Mouse (Mus musculus): ENCODE measurements around the gene Scaf4. TPM values are rescaled to one million over a fixed set of nuclear protein-coding genes. Genes with fewer than 3 reads are reported as not detected.

Gene Scaf4
- polyA plus RNA-seq (2015; fragmentation: Nextera tagmentation; extraction: Ambion mirVana) = 9.8 and 13.0 TPM in 2 replicates

DNA sequence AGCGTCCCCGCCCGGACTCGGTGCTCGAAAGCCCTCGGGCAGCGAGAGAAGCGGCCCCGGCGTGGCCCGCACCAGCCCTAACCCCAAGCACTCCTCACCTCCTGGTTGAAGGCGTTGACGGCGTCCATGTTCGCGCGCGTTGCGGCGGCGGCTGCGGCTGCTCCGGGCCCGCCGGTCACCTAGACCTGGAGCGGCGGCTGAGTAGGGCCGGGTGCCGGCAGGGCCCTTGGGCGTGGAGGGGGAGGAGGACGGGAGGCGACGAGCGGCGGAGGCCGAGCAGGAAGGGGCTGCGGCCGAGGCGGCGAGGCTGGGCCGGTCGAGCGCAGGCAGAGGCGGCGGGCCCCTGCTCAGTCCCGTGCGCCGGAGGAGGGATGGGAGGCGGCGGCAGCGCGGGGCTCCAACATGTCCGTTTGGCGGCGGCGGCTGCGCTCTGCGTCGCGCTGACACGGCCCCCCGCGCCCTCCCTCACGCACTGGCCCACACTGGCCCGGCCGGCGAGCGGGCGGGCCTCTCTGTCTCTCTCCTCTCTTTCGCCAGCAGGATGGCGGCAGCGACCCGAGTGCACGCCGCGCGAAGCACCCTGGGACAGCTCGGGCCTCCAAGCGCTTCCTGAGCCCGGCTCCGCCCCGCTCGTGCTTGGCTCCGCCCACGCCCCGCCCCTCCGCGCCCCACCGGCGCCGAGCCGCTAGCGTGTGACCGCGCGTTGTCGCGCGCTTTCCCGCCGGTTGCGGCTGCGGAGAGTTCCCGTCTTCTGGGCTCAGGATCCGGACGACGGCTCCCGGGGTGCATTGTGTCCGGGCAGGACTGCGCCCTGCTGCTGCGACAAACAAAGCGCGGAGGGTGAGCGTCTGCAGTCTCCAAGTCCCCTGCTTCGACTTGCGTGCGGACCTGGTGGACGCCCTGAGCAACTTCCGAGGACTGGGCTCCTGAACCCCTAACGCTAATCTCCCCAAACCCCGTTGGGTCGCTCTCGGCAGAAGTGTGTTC lies at the start of gene Scaf4:
Scaf4 (minus strand) TSS at position 599 of the 987 bp plus-strand sequence.
- peak; percentile 92 for DNase-seq
- no peaks in the 10 kb centered on the region for H3K27me3 ChIP-seq
- H3K9ac ChIP-seq = peak within 1 kb of the TSS; percentile 98
- H3K4me3 ChIP-seq (replicated peaks) = peak within 1 kb of the TSS; percentile 99
- peak within 1 kb of the TSS; percentile 96 for H3K4me2 ChIP-seq
- H3K36me3 ChIP-seq = peaks cover 7% of the 10 kb centered on the region; the same call in 1 of the 2 replicates
- no peaks in the 10 kb centered on the region for H3K9me3 ChIP-seq (replicated peaks)
- ATAC-seq (ENCODE audit: low read depth) = peak; percentile 92
- peak within 1 kb of the TSS; percentile 93 for H3K27ac ChIP-seq
- WGBS (ENCODE audit: insufficient replicate concordance) = under 1% methylated on average over 91 of the region's 123 CpGs
- H3K4me1 ChIP-seq (replicated peaks) = peaks cover 54% of the 10 kb centered on the region

DNA sequence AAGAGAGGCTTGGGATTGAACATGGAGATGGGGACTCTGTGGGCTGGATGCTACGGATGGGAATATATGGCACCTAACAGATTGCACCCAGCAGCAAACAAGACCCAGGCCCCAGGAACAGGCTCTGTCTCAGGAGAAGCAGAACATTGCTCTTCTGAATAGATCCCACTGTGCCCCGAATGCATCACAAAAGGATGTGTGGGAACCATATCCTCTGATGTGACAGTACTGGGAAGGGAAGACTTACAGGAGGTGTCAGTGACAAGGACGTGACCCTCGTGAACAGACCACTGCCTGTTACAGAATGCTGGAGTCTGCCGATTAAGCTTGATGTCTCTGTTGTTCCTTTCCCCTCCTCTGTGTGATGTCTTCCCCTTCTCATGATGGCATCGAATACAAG lies 48.2 kb upstream of the Scaf4 start:
- no peaks in the 10 kb centered on the region for H3K9me3 ChIP-seq (replicated peaks)
- H3K9ac ChIP-seq = no peak overlapping the region
- H3K36me3 ChIP-seq = no peaks in the 10 kb centered on the region
- no peak overlapping the region for H3K4me3 ChIP-seq (replicated peaks)
- H3K4me1 ChIP-seq (replicated peaks) = peaks cover 3% of the 10 kb centered on the region; the same call in 1 of the 2 replicates
- H3K4me2 ChIP-seq = no peak overlapping the region
- DNase-seq (no peak), ATAC-seq (ENCODE audit: low read depth) (no peak)
- no peak overlapping the region for H3K27ac ChIP-seq
- peaks cover 8% of the 10 kb centered on the region; the same call in 1 of the 2 replicates for H3K27me3 ChIP-seq
- WGBS (ENCODE audit: insufficient replicate concordance) = 65% methylated on average over 6 of the region's 6 CpGs

DNA sequence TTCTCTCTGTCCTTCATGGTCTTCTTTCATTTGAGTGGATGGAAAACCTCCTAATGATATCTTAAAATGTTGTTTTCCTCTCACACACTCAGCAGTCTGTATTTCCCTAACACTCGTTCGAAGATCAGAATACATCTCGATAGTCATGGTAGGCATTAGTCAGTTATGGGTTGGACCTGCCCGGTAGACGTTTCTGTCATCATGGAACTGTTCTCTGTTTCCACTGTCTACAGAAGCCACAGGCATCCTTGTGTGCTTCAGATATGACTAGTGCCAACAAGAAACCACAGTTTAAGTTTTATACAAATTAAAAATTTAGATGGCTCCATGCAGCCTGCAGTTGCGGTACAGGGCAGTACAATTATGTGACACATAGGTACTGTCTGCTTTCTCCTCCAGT lies 46.7 kb upstream of the Scaf4 start:
- Histone ChIP-seq H3K27me3 (peaks cover 8% of the 10 kb centered on the region; the same call in 1 of the 2 replicates), H3K4me2 (no peak overlapping the region), H3K9ac (no peak overlapping the region), H3K4me1 (replicated peaks) (peaks cover 3% of the 10 kb centered on the region; the same call in 1 of the 2 replicates), H3K9me3 (replicated peaks) (no peaks in the 10 kb centered on the region), H3K36me3 (no peaks in the 10 kb centered on the region), H3K4me3 (replicated peaks) (no peak overlapping the region), H3K27ac (no peak overlapping the region)
- WGBS (ENCODE audit: insufficient replicate concordance) = 79% methylated on average over 6 of the region's 6 CpGs
- no peak for ATAC-seq (ENCODE audit: low read depth)
- DNase-seq = no peak

DNA sequence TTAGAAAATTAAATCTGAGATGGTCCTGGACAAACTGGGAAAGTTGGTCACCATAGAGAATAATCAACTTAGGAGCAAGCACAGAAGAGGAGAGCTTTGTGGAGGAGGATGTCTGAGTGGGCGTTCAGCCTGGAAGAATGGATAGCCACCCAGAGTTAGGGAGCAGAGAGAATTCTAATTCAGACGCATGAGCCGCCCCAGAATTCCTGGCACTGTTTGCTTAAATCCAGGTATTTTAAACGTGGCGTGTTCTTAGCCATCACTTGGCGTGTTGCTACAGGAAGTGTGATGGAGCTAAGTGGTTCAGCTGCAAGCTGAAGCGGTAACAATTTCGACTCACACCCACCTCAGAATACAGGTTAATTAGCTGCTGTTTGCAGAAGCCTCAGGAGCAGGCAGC lies 45.2 kb upstream of the Scaf4 start:
- H3K36me3 ChIP-seq = no peaks in the 10 kb centered on the region
- H3K9ac ChIP-seq = no peak overlapping the region
- 63% methylated on average over 8 of the region's 8 CpGs for WGBS (ENCODE audit: insufficient replicate concordance)
- no peaks in the 10 kb centered on the region for H3K9me3 ChIP-seq (replicated peaks)
- no peak overlapping the region for H3K27ac ChIP-seq
- no peak overlapping the region for H3K4me2 ChIP-seq
- no peak overlapping the region for H3K4me3 ChIP-seq (replicated peaks)
- peaks cover 3% of the 10 kb centered on the region; the same call in 1 of the 2 replicates for H3K4me1 ChIP-seq (replicated peaks)
- DNase-seq (no peak), ATAC-seq (ENCODE audit: low read depth) (no peak)
- H3K27me3 ChIP-seq = peaks cover 3% of the 10 kb centered on the region; the same call in 1 of the 2 replicates

DNA sequence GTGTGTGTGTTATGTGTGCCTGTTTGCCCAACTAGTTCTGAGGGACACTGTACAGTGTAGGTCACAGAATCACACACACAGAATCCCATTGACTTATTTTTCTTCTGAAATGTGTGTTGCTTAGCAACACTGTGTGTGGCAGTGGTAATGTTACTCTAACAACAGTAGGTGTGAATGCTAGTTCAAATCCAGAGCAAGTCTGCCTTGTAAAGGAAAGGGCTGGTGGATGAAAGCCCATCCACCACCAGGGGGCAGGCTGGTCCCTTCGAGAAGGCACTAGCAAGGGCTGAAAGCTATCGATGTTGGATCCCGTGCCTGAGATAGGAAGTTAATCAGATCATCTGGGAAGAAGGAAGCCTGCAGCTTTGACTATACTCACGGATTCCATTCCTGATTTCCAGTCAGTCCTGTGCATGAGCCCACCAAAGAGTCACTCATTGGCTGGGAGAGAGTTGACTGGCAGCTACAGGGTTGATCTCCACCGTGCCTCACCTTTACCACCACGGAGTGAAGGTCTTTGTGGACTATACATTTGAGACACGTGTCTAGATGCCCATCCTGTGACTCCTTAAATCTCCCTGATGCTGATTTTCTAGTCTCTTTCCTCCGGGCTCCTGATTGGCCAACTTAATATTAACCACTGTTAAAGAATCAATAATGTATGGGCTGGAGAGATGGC lies 38.7 kb upstream of the Scaf4 start:
- Histone ChIP-seq H3K4me2 (no peak overlapping the region), H3K4me1 (replicated peaks) (no peaks in the 10 kb centered on the region), H3K27ac (no peak overlapping the region), H3K36me3 (no peaks in the 10 kb centered on the region), H3K9me3 (replicated peaks) (no peaks in the 10 kb centered on the region), H3K27me3 (no peaks in the 10 kb centered on the region), H3K9ac (no peak overlapping the region), H3K4me3 (replicated peaks) (no peak overlapping the region)
- ATAC-seq (ENCODE audit: low read depth) = 0 out of 2 replicates have a peak, but pooled peaks have one; percentile 29
- 26% methylated on average over 8 of the region's 8 CpGs for WGBS (ENCODE audit: insufficient replicate concordance)
- peak; percentile 29 for DNase-seq

DNA sequence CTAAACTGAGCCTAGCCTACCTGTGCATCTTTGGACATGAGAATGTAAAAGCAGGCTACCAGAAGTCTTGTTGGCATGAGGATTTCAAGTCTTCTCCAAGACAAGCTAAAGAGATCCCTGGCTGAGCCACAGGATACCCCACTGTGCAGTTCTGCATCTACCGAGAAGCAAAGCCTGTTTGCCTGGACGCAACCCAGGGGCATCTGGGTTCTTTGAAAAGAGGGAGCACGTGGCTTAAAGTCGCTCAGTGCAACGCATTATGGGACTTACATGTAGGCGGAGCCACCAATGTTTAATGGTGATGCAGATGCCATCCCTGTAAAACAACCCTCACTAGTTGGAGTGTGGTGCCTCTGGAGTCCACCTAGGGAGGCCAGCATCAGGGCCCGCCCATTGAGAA lies 35.0 kb upstream of the Scaf4 start:
- WGBS (ENCODE audit: insufficient replicate concordance) = 68% methylated on average over 7 of the region's 7 CpGs
- Histone ChIP-seq H3K9me3 (replicated peaks) (no peaks in the 10 kb centered on the region), H3K4me3 (replicated peaks) (no peak overlapping the region), H3K36me3 (no peaks in the 10 kb centered on the region), H3K4me2 (no peak overlapping the region), H3K27ac (no peak overlapping the region), H3K4me1 (replicated peaks) (no peaks in the 10 kb centered on the region), H3K9ac (no peak overlapping the region), H3K27me3 (no peaks in the 10 kb centered on the region)
- no peak for DNase-seq
- ATAC-seq (ENCODE audit: low read depth) = no peak

DNA sequence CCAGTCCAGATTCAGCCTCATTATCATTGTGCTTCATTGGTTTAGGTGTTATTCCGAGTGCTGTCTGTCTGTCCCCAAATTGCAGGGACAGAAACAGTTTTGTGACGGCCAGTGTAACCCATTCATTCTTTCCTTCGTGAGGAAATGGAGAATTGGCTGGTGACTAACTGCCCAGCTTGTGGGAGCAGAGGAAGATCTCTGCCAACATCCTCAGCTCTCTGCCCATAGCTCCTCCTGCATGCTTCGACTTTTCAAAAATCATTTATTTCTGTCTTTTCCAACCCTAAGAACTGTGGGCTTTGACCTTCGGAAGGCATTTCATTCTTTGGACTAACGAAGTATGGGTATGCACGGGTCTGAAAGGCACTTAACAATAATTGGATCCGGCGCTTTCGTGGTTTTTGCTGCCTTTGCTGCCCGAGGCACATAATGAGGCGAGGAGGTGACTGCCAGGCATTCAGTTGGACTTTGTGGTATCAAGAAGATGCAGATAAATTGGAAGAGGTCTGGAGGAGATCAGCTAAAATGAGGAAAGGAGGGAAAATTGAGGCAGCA lies 34.1 kb upstream of the Scaf4 start:
- 67% methylated on average over 12 of the region's 12 CpGs for WGBS (ENCODE audit: insufficient replicate concordance)
- Histone ChIP-seq H3K9ac (no peak overlapping the region), H3K4me2 (no peak overlapping the region), H3K27me3 (no peaks in the 10 kb centered on the region; the same call in 1 of the 2 replicates), H3K4me3 (replicated peaks) (no peak overlapping the region), H3K27ac (no peak overlapping the region), H3K9me3 (replicated peaks) (no peaks in the 10 kb centered on the region), H3K36me3 (no peaks in the 10 kb centered on the region), H3K4me1 (replicated peaks) (no peaks in the 10 kb centered on the region)
- no peak for ATAC-seq (ENCODE audit: low read depth)
- DNase-seq = no peak

DNA sequence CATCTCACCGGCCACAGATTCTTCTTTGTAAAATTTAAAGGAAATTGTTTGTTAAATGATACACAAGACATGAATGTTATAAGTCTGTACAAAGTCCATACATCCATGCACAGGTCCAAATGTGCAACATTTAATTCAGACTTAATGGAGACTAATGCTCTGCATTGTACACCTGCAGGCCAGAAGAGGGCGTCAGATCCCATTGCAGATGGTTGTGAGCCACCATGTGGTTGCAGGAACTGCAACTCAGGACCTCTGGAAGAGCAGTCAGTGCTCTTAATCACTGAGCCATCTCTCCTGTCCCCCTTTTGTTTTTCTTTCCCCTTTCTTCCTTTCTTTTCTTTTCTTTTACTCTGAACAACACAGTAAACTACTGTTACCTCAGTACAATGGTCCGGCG lies 33.5 kb upstream of the Scaf4 start:
- Histone ChIP-seq H3K9ac (no peak overlapping the region), H3K27ac (no peak overlapping the region), H3K9me3 (replicated peaks) (no peaks in the 10 kb centered on the region), H3K27me3 (no peaks in the 10 kb centered on the region; the same call in 1 of the 2 replicates), H3K4me3 (replicated peaks) (no peak overlapping the region), H3K4me2 (no peak overlapping the region), H3K36me3 (no peaks in the 10 kb centered on the region), H3K4me1 (replicated peaks) (no peaks in the 10 kb centered on the region)
- WGBS (ENCODE audit: insufficient replicate concordance) = 62% methylated on average over 4 of the region's 4 CpGs
- no peak for ATAC-seq (ENCODE audit: low read depth)
- no peak for DNase-seq

DNA sequence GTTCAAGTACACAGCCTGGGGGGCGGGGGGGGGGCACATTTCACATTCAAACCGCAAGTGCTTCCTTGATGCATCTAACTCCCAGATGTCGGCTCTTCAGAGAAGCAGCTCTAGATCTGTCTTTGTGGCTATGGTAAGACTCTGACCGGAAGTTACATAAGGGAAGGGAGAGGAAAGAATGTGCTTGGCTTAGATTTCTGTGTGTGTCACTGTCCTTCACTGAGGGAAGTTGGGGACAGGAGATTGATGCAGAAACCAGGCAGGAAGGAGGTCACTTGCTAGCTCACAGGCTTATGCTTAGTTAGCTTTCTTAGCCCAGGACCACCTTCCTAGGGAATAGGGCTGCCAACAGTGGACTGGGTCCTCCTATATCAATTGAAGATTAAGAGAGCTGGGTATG lies 31.6 kb upstream of the Scaf4 start:
- Histone ChIP-seq H3K36me3 (no peaks in the 10 kb centered on the region), H3K27ac (no peak overlapping the region), H3K4me3 (replicated peaks) (no peak overlapping the region), H3K9me3 (replicated peaks) (no peaks in the 10 kb centered on the region), H3K9ac (no peak overlapping the region), H3K4me2 (no peak overlapping the region), H3K27me3 (no peaks in the 10 kb centered on the region; the same call in 1 of the 2 replicates), H3K4me1 (replicated peaks) (no peaks in the 10 kb centered on the region)
- ATAC-seq (ENCODE audit: low read depth) (no peak), DNase-seq (no peak)
- WGBS (ENCODE audit: insufficient replicate concordance) = 31% methylated on average over 4 of the region's 4 CpGs

DNA sequence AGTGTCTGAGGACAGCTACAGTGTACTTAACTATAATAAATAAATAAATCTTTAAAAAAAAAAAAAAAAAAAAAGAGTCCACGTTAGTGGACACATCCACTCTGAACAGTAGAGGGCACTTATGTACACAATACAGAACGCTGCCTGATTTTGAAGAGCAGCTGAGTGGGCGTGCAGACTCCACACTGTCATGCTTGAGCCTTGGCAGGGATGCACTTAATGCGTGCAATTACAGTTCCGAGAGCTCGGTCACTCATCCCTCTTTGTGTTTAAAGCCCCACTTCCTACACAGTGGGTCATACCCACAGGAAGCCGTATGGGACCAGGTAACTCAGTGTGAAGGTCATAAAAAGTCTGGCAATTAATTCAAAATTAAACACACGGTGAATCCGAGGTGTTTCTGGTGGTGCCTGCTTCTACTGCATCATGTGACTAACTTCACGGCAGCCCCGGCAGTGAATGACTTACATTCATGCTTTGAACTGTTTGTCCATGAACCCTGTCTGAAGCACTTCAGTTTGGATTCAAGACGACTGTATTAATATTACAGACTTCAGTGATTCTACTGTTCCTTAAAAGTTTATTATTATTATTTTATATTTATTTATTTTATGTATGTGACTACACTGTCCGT lies 28.3 kb upstream of the Scaf4 start:
- DNase-seq = no peak
- 62% methylated on average over 13 of the region's 13 CpGs for WGBS (ENCODE audit: insufficient replicate concordance)
- no peak for ATAC-seq (ENCODE audit: low read depth)

More for the DNA sequence above, 28.3 kb upstream of the Scaf4 start:
- no peaks in the 10 kb centered on the region; the same call in 1 of the 2 replicates for H3K27me3 ChIP-seq
- H3K9ac ChIP-seq = no peak overlapping the region
- H3K36me3 ChIP-seq = no peaks in the 10 kb centered on the region
- no peak overlapping the region for H3K4me2 ChIP-seq
- no peaks in the 10 kb centered on the region for H3K4me1 ChIP-seq (replicated peaks)
- H3K4me3 ChIP-seq (replicated peaks) = no peak overlapping the region
- no peaks in the 10 kb centered on the region for H3K9me3 ChIP-seq (replicated peaks)
- H3K27ac ChIP-seq = no peak overlapping the region
